Mouse (Mus musculus): ENCODE data around the gene Nhlrc1.

Gene Nhlrc1

DNA sequence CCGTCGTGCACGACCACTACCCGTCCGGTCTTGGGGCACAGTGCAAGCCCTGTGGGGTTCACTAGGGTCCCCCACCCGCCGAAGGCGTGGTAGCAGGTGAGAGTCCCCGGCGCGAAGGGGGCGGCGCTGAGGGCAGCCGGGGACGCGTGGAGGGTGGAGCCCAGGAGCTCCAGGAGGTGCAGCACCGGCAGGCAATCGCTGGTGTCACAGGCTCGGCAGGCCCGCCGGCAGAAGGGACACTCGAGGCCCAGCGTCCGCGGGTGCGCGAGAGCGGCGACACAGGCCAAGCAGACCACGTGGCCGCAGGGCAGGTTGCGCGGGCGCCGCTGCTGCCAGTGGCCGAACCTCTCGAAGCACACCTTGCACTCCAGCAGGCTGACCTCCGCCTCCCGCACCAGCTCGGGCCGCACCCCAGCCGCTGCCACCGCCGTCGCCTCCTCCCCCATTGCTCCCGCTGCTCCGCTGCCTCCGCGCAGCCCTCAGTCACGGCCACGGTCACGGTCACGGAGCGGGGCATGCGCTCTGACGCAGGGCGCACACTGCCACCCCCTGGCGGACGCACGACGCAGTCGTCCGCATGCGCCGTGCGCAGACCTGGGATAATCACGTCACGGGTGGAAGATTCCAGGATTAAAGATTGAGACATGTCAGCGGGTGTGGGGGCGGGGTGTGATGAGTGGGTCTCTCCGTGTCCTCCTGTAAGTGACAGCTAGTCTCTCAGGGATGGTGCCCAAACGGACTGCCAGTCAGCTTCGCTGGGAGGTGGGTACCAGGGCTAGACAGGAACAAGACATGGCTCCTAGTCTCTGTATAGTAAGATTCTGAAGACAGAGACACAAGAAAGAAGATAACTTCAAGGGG, at the start of gene Nhlrc1:
TSS of gene Nhlrc1 (minus strand) at position 517 of the 861 bp plus-strand sequence.
- peak; percentile 25 for DNase-seq (ENCODE audit: low spot score)

DNA sequence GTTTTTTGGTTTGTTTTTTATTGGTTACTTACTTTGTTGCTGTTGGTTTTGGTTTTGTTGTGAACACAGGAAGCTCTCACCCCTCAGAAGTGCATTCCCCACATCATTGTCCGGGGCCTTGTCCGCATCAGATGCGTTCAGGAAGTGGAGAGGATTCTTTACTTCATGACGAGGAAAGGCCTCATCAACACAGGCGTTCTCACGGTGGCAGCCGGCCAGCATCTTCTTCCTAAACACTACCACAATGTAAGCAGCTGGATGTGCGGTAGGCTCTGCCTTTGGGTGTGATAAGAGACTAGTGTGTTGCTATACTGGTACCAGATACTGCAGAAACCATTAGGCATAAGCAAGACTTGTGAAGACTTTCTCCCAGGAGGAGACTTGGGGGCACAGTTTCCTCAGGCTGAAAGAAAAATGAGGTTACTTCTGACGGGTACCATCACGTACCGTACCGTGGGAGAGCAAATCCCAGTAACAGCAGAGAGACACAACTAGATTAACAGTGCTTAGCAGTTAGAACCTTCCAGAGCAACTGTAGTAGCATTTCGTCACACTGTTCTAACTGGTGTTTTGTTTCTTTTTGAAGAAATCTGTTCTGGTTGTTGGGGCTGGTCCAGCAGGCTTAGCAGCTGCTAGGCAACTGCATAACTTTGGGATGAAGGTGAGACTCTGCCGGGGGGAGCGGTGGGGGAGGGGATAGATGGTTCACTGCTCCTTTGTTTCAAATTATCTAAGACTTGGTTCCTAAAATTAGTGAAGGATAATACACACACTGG, 49.5 kb upstream of the Nhlrc1 start:
- DNase-seq (ENCODE audit: low spot score) = no peak

DNA sequence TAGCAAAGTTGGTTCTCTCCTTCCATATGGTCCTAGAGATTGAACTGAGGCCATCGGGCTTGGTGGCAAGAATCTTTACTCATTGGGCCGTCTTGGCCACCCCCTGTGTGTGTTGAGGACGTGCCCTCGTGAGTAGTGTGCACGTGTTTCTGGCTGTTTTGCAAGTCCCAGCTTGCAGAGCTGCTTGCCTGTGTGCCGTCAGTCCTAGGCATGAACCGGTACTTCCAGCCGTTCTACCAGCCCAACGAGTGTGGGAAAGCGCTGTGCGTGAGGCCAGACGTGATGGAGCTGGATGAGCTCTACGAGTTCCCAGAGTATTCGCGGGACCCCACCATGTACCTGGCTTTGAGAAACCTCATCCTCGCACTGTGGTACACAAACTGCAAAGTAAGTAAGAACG, 48.1 kb upstream of the Nhlrc1 start:
- DNase-seq (ENCODE audit: low spot score) = no peak

DNA sequence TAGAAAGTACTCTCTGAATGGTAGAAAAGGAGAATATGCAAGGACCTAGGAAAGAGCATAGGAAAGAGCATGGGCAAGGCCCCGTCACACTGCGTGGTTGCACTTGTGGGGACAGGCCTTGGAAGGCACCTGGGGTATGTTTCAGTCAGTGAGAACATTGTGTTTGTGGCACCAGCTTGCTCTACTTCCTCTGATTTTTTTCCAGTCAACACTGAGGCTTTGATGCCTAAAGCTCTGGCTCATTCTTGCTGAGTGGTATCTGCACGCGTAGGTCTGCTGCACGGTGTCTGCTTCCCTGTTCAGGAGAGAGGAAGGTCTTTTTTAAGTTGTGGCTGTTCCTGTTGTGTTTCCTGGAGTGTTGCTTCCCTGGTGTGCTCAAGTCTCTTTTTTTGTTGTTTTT, 42.1 kb upstream of the Nhlrc1 start:
- no peak for DNase-seq (ENCODE audit: low spot score)

DNA sequence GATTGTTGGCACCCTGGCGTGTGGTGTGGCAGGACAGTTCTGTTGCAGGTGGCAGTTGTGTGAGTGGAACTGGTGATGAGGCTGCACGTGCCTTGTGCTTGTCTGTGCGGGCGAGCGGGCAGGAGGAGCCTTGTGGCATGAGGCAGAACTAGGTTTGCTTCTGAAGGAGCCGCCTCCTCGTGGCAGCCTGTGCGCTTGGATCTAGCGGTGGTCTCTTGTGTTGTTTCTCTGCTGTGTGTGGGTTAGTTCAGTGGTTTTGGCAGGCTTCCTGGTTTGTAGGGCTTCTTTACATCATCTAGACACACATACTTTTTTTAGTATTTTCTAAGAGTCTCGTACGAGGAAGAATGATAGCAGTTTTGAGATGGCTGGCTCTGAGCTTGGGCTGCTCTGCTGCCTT, 41.5 kb upstream of the Nhlrc1 start:
- DNase-seq (ENCODE audit: low spot score) = no peak

DNA sequence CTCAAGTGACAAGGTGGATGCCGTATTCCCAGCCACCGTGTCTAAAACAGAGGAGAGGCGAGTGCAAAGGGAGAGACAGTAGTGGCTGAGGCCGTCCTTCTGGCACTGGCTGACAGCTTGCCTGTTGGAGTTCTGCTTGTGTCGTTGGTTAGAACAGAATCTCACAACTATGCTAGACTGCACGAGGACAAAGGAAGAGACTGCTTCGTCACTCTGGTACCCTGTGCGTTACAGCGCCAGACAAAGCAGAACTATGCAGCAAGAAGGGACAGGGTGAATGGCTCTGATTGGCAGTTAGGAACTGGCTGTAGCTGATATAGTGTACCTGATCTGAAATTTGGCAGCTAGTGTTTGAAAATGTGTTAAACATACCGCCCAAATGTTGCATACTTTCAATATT, 39.3 kb upstream of the Nhlrc1 start:
- no peak for DNase-seq (ENCODE audit: low spot score)

DNA sequence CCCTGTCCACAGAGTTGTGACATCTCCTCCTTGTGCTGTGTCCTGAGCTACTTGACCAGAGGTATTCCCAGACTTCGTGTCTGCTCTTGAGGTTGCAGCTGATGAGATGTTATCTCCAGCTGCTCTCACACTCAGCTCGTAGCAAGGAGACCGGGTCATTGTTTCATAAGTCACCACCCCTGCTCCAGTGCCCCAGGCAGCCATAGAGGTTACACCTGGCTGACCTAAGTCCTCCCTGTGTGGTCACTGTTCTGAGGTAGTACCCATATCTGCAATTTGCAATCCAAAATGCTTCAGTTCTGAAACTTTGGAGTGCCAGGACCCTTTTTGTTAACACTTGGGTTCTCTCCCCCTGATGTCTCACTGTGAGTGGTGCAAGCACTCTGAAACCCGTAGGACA, 35.4 kb upstream of the Nhlrc1 start:
- DNase-seq (ENCODE audit: low spot score) = no peak

DNA sequence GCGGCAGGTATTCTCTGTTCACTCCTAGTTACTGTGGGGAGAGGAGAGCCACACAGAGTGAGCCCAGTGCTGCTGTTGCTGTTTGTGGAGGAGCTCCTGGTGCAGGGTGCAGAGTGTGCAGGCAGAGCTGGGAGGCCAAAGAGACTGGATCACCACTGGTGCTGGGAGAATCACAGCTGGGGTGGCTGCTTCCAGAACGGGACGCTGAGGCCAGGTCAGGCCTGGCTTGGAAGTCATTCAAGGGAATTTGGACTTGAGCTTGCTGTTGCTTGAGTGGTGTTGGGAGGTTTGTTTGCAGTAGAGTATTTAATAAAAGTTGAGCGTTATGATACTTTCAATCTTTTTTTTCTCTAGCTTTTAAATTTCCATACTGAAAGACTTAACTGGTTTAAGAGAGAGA, 33.3 kb upstream of the Nhlrc1 start:
- DNase-seq (ENCODE audit: low spot score) = no peak

DNA sequence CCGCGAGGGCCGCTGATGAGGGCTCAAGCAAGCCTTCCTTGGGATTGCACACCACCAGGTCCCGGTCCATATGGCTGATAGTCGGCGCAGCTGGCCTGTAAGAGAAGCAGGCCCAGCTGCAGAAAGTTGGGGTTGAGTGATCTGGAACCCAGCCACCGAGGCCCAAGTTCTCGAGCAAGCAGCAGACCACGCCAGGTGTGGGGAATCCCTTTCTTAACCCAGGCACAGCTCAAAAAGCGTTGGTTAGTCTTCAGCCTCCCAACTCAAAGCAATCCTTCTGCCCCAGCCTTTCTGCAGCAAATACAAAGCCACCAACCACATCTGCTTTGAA, 29.9 kb upstream of the Nhlrc1 start, which contains the start of gene Tpmt:
TSS of gene Tpmt (minus strand) at position 121 of the 331 bp plus-strand sequence.
- DNase-seq (ENCODE audit: low spot score) = no peak

DNA sequence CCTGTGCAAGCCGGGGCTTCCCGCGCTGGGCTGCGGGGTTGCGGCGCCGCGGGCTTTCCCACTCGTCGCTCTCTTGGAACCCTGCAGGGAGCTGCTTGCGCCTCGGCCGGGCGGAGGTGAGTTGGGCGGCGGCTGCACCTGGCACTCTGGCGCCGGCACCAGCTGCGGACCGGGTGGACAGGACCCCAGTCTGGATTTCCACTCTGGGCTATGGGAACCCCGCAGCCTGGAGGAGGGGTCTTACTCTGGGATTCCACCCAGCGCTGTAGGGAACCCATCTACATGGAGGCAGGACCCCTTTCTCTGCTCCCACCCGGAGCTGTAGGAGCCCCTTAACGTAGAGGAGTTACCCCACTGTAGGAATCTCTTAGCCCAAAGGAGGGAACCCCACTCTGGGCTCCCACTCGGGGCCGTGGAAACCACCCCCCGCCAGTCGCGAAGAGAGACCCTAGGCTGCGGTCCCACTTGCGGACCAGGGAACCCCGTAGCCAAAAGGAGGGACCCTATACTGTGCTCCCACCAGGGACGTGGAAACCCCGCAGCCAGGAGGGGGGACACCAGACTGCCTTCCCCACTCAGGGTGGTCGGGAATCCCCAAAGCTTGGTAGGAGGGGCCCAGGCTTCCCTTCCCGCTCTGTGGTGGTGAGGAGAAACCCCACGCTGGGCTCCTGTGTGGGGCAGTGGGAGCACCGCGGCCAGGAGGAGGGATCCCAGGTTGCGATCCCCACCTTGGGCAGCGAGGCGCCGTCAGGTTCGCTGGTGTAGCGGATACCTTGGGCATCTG, 29.4 kb upstream of the Nhlrc1 start:
- DNase-seq (ENCODE audit: low spot score) = no peak

DNA sequence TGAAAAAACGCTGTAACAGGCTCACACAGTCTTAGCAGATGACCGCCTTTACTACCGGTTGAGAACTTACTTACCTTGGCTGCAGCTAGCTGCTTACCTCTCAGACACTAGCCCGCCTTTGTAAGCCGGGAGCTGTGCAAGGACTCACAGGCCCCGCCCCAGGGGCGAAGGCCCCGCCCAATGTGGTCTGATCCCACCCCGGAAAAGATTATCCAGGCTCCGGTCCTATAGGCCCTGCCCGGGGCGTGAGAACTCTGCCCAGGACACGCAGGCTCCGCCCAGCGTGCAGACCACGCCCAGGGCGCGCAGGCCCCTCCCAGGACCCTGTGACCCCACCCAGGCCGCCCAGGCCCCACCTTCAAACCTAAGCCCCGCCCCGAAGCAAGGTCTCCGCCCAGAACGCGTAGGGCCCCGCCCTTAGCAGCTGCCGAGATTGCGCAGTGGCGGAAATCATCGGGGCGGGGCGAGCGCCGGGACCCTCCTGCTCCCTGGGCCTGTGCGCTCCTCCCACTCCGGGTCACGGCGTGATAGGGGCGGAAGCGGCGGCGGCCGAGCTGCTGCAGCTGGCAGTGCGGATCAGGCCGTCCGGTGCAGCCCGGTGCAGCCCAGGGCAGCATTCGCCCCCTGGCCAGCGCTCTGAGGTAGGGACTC, 28.5 kb upstream of the Nhlrc1 start, which contains the start of gene Kdm1b:
TSS of gene Kdm1b (plus strand) at position 470 of the 651 bp plus-strand sequence.
- DNase-seq (ENCODE audit: low spot score) = peak; percentile 97

DNA sequence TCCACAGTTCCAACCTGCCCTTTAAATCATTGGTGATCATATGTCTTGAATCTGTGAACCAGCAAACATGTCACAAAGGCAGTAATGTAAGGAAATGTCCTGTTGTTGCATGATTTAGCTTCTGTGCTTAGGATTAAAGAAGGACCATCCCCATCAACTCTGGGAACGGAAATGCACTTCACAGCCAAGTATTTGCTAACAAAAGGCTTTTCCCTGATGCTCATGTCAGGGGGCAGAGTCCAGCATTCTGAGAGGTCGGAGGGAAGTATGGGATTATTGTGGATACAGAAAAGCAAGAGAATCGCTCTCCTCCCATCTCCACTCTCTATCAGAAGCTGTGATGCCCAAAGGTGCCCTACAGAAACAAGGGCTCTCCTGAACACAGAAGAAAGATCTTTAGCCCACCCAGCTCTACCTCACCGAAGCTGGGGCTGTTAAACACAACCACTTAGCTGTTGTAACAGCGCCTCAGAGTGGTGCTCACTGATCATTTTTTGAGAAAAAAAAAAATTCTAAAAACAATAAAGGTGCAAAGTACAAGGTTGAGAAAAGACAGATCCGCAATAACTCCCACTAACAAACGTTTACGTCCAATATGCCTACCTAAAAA, 27.5 kb upstream of the Nhlrc1 start:
- DNase-seq (ENCODE audit: low spot score) = no peak

DNA sequence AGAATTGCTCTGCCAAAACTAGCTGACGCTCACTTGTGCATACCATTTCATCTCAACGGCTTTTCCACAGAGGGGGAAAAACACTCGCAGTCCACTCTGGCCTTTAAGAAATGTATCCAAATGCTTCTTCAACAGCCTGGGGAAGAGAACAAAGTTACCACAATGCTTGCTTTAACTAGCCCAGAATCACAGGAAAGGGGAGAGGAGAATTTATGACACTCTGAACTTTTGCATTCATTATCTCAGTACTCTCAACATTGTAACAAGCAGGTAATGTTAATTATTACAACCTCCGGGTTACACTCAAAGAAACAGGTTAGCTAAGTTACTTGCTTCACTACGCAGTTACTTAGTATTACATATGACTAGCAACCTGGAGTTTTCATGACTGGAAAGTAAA, 25.4 kb upstream of the Nhlrc1 start:
- DNase-seq (ENCODE audit: low spot score) = no peak

DNA sequence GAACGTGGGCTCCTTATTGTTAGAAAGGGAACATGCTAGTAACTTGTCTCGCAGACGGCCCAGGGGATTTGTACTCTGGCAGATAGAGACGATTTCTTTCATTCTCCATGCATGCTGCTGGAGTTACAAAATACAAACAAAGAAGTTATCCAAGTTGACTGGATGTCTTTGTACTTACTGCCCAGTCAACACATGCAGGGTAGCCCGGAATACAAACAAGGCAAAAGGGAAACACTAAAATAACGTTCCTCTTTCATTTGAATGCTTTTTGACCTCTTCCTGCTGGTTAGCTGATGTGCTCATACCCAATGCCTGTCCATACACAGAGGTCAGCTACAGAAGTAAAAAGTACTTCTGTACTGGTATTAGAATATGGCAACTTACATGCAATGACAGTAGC, 23.3 kb upstream of the Nhlrc1 start:
- no peak for DNase-seq (ENCODE audit: low spot score)

DNA sequence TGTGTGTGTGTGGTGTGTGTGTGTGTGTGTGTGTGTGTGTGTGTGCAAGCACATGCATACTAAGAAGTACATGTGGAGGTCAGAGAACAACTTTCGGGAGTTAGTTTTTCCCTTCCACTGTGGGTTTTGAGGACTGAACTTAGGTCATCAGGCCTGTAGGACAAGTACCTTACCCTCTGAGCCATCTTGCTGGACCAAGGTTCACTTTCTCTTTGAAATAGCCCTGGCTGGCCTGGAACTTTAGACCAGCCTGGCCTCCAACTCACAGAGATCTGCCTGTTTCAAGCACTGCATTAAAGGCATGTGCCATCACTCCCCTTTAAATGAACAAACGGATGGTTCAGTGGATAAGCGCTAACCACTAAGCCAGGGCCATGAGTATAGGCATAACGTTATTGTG, 19.0 kb upstream of the Nhlrc1 start:
- no peak for DNase-seq (ENCODE audit: low spot score)

DNA sequence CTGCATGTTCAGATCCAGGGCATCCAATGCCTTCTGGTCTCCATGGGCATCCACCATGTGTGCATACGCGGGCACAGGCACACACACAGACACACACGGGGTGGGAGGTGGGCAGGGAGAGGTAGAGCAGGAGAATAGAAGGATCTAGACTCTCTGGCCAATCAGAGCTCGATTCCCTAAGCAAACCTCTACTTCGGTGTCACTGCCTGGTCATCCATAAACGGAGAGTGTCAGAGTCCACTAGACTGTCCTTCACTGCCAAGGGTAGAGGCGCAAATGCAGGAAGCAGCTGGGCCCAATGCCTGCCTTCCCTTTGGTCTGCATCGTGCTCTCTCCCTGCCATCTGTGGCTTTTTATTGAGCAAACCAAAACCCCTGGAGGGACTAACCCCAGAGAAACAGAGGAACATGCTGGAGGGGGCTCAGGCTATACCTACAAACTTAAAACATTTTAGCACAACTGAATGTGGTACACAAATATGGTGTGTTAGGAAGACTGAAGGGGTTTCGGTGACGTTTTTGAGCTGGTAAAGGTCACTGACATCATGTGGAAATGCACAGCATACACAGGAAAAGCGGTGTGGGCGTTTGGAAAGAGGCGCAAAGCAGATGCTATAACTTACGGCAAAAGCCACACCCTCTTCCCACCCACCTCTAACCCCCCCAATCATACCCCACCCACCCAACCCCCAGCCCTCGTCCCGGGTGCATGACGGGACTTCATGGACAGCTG, 15.9 kb upstream of the Nhlrc1 start:
- DNase-seq (ENCODE audit: low spot score) = no peak

DNA sequence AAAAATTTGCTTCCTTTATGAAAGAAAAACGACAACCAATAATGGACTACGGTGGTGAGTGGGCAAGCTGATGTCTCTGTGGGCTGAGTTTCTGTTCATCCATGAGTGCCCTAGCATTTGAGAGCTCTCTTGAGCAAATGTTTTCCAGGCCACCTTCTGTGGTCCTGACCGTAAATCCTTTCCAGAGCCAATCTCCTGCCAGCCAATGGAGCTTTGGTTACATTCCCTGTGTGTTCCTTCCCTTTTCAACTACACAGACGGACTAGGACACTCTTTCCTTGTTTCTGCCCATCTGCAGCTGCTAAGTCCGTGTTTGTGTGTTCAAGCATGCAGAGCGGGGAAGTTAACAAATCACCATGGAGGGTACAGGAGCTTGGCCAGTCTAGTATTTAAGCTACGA, 6.1 kb upstream of the Nhlrc1 start:
- no peak for DNase-seq (ENCODE audit: low spot score)

DNA sequence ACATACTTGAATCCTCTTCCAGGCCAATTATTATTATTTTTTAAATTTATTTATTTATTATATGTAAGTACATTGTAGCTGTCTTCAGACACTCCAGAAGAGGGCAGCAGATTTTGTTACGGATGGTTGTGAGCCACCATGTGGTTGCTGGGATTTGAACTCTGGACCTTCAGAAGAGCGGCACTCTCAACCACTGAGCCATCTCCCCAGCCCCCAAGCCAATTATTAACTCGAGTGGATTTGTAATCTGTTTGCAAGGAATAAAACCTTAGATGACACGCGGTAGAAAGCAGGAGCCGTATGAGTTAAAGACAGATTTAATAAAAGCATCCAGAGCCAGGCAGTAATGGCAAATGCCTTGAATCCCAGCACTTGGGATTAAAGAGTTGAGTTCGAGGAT, 5.1 kb upstream of the Nhlrc1 start:
- no peak for DNase-seq (ENCODE audit: low spot score)

DNA sequence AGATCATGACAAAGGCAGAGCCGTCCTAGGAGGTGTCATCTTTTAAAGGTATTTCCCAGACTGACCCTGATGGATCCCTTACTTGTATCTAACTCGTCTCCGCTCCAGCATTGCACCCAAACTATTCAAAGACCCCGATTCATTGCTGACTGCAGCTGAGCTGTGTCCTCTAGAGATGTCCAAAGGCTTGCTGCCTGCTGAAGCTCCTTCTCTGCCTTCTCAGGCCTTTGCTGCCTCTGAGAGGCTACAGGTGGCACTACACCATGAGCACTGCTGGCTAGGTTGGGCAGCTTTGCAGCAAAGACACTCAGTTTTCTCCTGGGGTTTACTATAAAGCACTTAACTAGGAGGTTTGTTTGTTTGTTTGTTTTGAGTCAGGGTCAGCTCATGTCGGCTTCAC, 2.6 kb upstream of the Nhlrc1 start:
- DNase-seq (ENCODE audit: low spot score) = no peak

DNA sequence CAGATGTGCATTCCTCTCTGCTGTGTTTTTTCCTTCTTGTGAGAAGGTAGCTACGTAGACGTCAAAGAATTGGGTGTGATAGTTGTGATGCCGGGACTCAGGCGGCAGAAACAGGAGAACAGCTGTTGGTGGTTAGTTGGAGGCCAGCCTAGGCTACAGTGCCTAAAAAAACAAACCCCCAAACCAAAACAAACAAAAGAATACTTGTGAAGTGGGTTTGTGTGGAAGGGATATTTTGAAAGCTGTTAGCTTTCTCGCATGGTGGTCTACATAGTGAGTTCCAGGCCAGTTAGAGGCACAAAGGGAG, 498 bp upstream of the Nhlrc1 start:
- DNase-seq (ENCODE audit: low spot score) = no peak

DNA sequence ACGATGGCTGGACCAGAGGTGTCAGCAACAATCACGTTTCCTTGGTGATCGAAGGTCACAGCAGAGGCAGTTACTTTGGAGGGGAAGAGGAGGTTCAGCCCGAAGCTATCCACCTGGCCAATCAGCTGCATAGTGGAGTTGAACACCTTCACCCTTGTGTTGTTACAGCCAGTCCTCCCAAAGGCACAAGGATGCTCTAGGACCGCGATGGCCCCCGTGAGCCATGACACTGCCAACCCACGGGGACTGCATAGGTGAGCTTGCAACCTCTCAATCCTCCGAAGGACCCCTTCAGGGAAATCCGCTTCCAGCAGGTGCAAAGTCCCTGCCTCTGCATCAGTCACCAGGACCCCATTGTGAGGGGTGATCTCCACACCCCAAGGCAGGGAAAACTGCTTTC, 910 bp downstream of the Nhlrc1 start:
- DNase-seq (ENCODE audit: low spot score) = no peak
